Mouse (Mus musculus): ENCODE measurements around the gene Ccr10. TPM values are rescaled to one million over a fixed set of nuclear protein-coding genes. Genes with fewer than 3 reads are reported as not detected.
A peak's percentile ranks its signal among the peaks of the same experiment; 100 is the strongest.

The Ccr10 gene
- total and polyA plus RNA-seq, 3 experiments = 0.14 TPM; not detected in 2

DNA sequence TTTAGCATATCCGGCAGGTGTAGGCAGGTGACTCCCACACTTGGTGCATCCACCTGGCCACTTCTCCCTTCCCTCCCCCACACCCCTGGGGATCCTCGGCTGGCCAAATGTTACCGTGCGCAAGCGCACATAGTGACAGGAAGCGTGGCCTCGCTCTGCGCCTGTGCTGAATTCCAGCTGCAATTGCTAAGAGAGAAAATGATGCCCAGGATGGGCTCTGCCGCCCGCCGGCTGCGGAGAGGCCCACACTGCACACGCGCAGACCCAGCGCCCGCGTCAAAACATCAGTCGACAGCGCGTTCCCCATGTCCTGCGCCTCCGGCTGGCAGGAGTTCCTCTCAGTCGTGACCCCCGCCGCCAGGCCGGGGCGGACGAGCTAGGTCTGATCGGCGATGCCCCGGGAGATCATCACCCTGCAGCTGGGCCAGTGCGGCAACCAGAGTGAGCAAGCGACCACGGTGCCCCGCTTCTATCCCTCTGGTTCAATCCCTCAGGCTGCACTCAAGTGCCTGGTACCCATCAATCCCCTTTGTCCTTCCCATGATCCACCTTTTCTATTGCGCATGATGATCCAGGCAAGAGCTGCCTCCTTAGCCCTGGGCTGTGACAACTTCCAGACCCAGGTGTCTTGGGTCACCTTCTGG lies 19.4 kb downstream of the Ccr10 start, which contains the start of gene Tubg2:
Gene Tubg2 (plus strand): TSS at position 180 of the 644 bp plus-strand sequence.
- TF ChIP-seq EP300 (IDR thresholded peaks at IDR 0.05; ENCODE audit: insufficient read depth, low read depth, low read length) (peak; percentile 44; the same call in 1 of the 2 replicates), CTCF (IDR thresholded peaks at IDR 0.05) (no peak)
- Histone ChIP-seq H3K27me3 (ENCODE audit: control insufficient read depth, insufficient read depth, low read length) (no peaks in the 10 kb centered on the region), H3K4me1 (ENCODE audit: control insufficient read depth, insufficient read depth, low read length) (peaks cover 1% of the 10 kb centered on the region; the same call in 1 of the 2 replicates), H3K36me3 (ENCODE audit: control insufficient read depth, insufficient read depth, low read length) (no peaks in the 10 kb centered on the region), H3K9ac (ENCODE audit: low read depth, low read length) (peak within 1 kb of the TSS; percentile 67), H3K4me3 (peak within 1 kb of the TSS; percentile 56), H3K27ac (peak within 1 kb of the TSS; percentile 27; the same call in 1 of the 2 replicates), H3K79me2 (replicated peaks; ENCODE audit: control insufficient read depth, insufficient read depth, low read length) (no peaks in the 10 kb centered on the region)
- DNase-seq = peak; percentile 67 to 74
- whole genome bisulfite sequencing = 3% methylated on average over 36 of the region's 36 CpGs
- intact Hi-C loops (cut with DNase I) = no loop called here

DNA sequence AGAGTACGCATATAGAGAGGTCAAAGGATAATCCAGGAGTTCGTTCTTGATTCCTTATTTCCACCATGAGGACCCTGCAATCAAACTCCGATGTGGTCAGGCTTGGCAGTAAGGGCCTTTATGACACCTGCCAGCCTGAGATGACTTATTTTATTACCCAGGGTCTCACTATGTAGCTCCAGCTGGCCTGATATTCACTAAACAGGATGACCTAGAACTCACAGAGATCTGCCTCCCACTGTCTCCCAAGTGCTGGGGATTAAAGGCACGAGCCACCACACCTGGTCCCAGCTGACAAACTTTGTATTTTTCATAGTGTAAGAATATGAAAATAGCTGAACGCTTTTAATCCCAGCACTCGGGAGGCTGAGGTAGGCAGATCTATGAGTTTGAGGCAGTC lies 20.1 kb downstream of the Ccr10 start:
- H3K36me3 ChIP-seq (ENCODE audit: control insufficient read depth, insufficient read depth, low read length) = no peaks in the 10 kb centered on the region
- DNase-seq = no peak
- intact Hi-C loops (cut with DNase I) = no loop called here
- H3K27me3 ChIP-seq (ENCODE audit: control insufficient read depth, insufficient read depth, low read length) = no peaks in the 10 kb centered on the region
- no peak for TF ChIP-seq CTCF (IDR thresholded peaks at IDR 0.05)
- no peak for TF ChIP-seq EP300 (IDR thresholded peaks at IDR 0.05; ENCODE audit: insufficient read depth, low read depth, low read length)
- TF ChIP-seq POLR2A (IDR thresholded peaks at IDR 0.05; ENCODE audit: insufficient read depth, low read depth, low read length) = no peak
- WGBS = 76% methylated on average over 6 of the region's 6 CpGs
- H3K4me1 ChIP-seq (ENCODE audit: control insufficient read depth, insufficient read depth, low read length) = peaks cover 1% of the 10 kb centered on the region; the same call in 1 of the 2 replicates
- no peaks in the 10 kb centered on the region for H3K79me2 ChIP-seq (replicated peaks; ENCODE audit: control insufficient read depth, insufficient read depth, low read length)
- no peak overlapping the region for H3K27ac ChIP-seq
- H3K9ac ChIP-seq (ENCODE audit: low read depth, low read length) = no peak overlapping the region
- no peak overlapping the region for H3K4me3 ChIP-seq

DNA sequence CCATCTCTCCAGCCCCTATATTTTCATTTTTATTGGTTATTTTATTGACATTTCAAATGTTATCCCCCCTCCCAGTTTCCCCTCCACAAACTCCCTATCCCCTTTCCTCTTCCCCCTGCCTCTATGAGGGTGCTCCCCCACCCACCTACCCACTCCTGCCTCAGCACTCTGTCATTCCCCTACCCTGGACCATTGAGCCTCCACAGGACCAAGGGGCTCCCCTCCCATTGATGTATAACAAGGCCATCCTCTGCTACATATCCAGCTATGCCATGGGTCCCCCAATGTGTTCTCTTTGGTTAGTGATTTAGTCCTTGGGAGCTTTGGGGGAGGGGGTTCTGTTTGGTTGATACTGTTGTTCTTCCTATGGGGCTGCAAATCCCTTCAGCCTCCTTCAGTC lies 20.6 kb downstream of the Ccr10 start:
- no peak for DNase-seq
- Histone ChIP-seq H3K9ac (ENCODE audit: low read depth, low read length) (no peak overlapping the region), H3K4me1 (ENCODE audit: control insufficient read depth, insufficient read depth, low read length) (peaks cover 1% of the 10 kb centered on the region; the same call in 1 of the 2 replicates), H3K27me3 (ENCODE audit: control insufficient read depth, insufficient read depth, low read length) (no peaks in the 10 kb centered on the region), H3K27ac (no peak overlapping the region), H3K36me3 (ENCODE audit: control insufficient read depth, insufficient read depth, low read length) (no peaks in the 10 kb centered on the region), H3K4me3 (no peak overlapping the region), H3K79me2 (replicated peaks; ENCODE audit: control insufficient read depth, insufficient read depth, low read length) (no peaks in the 10 kb centered on the region)
- intact Hi-C loops (cut with DNase I) = no loop called here
- TF ChIP-seq EP300 (IDR thresholded peaks at IDR 0.05; ENCODE audit: insufficient read depth, low read depth, low read length) = no peak
- no peak for TF ChIP-seq POLR2A (IDR thresholded peaks at IDR 0.05; ENCODE audit: insufficient read depth, low read depth, low read length)
- no peak for TF ChIP-seq CTCF (IDR thresholded peaks at IDR 0.05)

DNA sequence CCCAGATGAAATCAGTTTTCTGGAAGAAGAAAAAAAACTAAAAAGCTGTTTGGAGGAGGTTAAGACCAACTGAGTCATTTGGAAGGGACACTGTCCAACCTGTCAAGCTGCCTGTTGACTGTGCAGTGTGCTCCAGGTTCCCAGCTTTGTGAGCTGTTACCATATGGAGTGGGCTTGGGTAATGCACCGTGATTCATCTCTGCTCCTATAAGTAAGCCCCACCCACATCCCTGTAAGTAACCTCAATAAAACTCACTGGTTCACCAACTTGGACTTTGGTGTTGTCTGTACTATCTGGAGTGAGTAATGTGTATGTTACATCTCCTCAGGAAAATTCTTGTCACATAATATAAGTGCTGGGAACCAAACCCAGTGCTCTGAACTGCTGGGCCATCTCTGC lies 22.4 kb downstream of the Ccr10 start:
- no peaks in the 10 kb centered on the region for H3K27me3 ChIP-seq (ENCODE audit: control insufficient read depth, insufficient read depth, low read length)
- H3K27ac ChIP-seq = no peak overlapping the region
- H3K4me3 ChIP-seq = no peak overlapping the region
- H3K79me2 ChIP-seq (replicated peaks; ENCODE audit: control insufficient read depth, insufficient read depth, low read length) = no peaks in the 10 kb centered on the region
- intact Hi-C loops (cut with DNase I) = no loop called here
- peaks cover 1% of the 10 kb centered on the region; the same call in 1 of the 2 replicates for H3K4me1 ChIP-seq (ENCODE audit: control insufficient read depth, insufficient read depth, low read length)
- H3K9ac ChIP-seq (ENCODE audit: low read depth, low read length) = no peak overlapping the region
- DNase-seq = no peak
- WGBS = 88% methylated on average over 1 of the region's 1 CpGs
- H3K36me3 ChIP-seq (ENCODE audit: control insufficient read depth, insufficient read depth, low read length) = no peaks in the 10 kb centered on the region
- no peak for TF ChIP-seq CTCF (IDR thresholded peaks at IDR 0.05)
- TF ChIP-seq EP300 (IDR thresholded peaks at IDR 0.05; ENCODE audit: insufficient read depth, low read depth, low read length) = no peak
- TF ChIP-seq POLR2A (IDR thresholded peaks at IDR 0.05; ENCODE audit: insufficient read depth, low read depth, low read length) = no peak

DNA sequence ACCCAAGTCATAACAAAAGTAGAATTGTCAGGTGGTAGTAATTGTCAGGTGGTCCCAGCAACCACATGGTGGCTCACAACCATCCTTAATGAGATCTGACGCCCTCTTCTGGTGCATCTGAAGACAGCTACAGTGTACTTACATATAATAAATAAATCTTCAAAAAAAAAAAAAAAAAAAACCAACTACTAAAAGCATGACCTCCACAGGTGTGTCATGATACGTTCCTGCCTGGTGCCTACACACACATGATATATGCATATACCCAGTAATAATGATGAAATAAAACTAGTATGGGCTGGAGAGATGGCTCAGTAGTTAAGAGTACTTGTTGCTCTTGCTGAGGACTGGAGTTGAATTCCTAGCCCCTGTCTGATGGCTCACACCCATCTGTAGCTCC lies 24.2 kb downstream of the Ccr10 start:
- Histone ChIP-seq H3K27me3 (ENCODE audit: control insufficient read depth, insufficient read depth, low read length) (no peaks in the 10 kb centered on the region), H3K79me2 (replicated peaks; ENCODE audit: control insufficient read depth, insufficient read depth, low read length) (no peaks in the 10 kb centered on the region), H3K9ac (ENCODE audit: low read depth, low read length) (no peak overlapping the region), H3K36me3 (ENCODE audit: control insufficient read depth, insufficient read depth, low read length) (no peaks in the 10 kb centered on the region), H3K4me3 (no peak overlapping the region), H3K27ac (no peak overlapping the region), H3K4me1 (ENCODE audit: control insufficient read depth, insufficient read depth, low read length) (peaks cover under 1% of the 10 kb centered on the region; the same call in 1 of the 2 replicates)
- DNase-seq = no peak
- WGBS = 59% methylated on average over 2 of the region's 2 CpGs
- intact Hi-C loops (cut with DNase I) = no loop called here
- TF ChIP-seq POLR2A (IDR thresholded peaks at IDR 0.05; ENCODE audit: insufficient read depth, low read depth, low read length) (no peak), EP300 (IDR thresholded peaks at IDR 0.05; ENCODE audit: insufficient read depth, low read depth, low read length) (no peak), CTCF (IDR thresholded peaks at IDR 0.05) (0 out of 2 replicates have a peak, but pooled peaks have one; percentile 5)

Data from heart, adult 2 months (tissue).